Mouse (Mus musculus) liver, adult 2 months (tissue): ENCODE data around the gene Cep295nl. TPM values are rescaled to one million over a fixed set of nuclear protein-coding genes. Genes with fewer than 3 reads are reported as not detected.
A peak's percentile ranks its signal among the peaks of the same experiment; 100 is the strongest.

ENCODE experiments used
- DNase-seq: peaks from one replicate; pipeline ENCODE4 v3.0.0-alpha.2; 2011; ENCODE audit warnings: low read depth, low spot score; ENCODE audit errors: extremely low read depth
- H3K27ac ChIP-seq: fragments of 200-500 bp; replicated peaks from 2 replicates; pipeline ENCODE4 v1.5.1; 2012; ENCODE audit warnings: low read depth, mild to moderate bottlenecking, control low read depth, inconsistent platforms, low read length; ENCODE audit not compliant: insufficient read depth
- H3K27me3 ChIP-seq: fragments of 200-500 bp; 2 replicates; pipeline ENCODE4 v1.6.1; 2012; ENCODE audit warnings: mild to moderate bottlenecking, moderate library complexity, low read length, inconsistent platforms; ENCODE audit not compliant: control insufficient read depth, insufficient read depth
- H3K36me3 ChIP-seq: fragments of 200-500 bp; 2 replicates; pipeline ENCODE4 v1.6.1; 2012; ENCODE audit warnings: low read length, inconsistent platforms; ENCODE audit not compliant: control insufficient read depth, insufficient read depth
- H3K4me1 ChIP-seq: fragments of 200-500 bp; 2 replicates; pipeline ENCODE4 v1.6.1; 2011; ENCODE audit warnings: low read length; ENCODE audit not compliant: control insufficient read depth, insufficient read depth
- H3K4me3 ChIP-seq: fragments of 200-500 bp; 2 replicates; pipeline ENCODE4 v1.5.1; 2011; ENCODE audit warnings: low read depth, mild to moderate bottlenecking, control low read depth, low read length, moderate library complexity; ENCODE audit not compliant: insufficient read depth
- H3K79me2 ChIP-seq: fragments of 200-500 bp; 2 replicates; pipeline ENCODE4 v1.6.1; 2012; ENCODE audit warnings: inconsistent platforms, mild to moderate bottlenecking, low read length, moderate library complexity; ENCODE audit not compliant: control insufficient read depth, insufficient read depth
- H3K9ac ChIP-seq: fragments of 200-500 bp; 2 replicates; pipeline ENCODE4 v1.6.1; 2012; ENCODE audit warnings: low read depth, mild to moderate bottlenecking, control low read depth, inconsistent platforms, low read length
- CTCF ChIP-seq: fragments of 200-500 bp; IDR thresholded peaks from 2 replicates; pipeline ENCODE4 v1.5.1; 2011; ENCODE audit warnings: low read depth, low read length, control low read depth
- POLR2A ChIP-seq: fragments of 200-500 bp; IDR thresholded peaks from 2 replicates; pipeline ENCODE4 v1.6.1; 2011; ENCODE audit warnings: low read length, control low read depth; ENCODE audit not compliant: insufficient read depth; ENCODE audit errors: extremely low read depth
- WGBS: fragments of 180-500 bp; shearing (Covaris S2); methylation state at CpG from one replicate; pipeline ENCODE4 v1.1.7; 2018; 5-methylcytosine and 5-hydroxymethylcytosine counted together
- polyA plus RNA-seq: library from polyadenylated mRNA; depleted of rRNA; stranded (reverse); fragments of >200 nt; gene quantifications from 2 replicates; pipeline ENCODE4 v1.2.3, GENCODE M21; 2012
- total RNA-seq: library from RNA; depleted of rRNA; stranded (reverse); fragments of >200 nt; gene quantifications from 2 replicates; pipeline ENCODE4 v1.2.3, GENCODE M21; 2014

The Cep295nl gene
- total and polyA plus RNA-seq, 2 experiments, result not detected

GRCm38 (mm10) chr11:118362971-118363518 lies 20.7 kb upstream of the Cep295nl start:
- Histone ChIP-seq H3K9ac (peak overlapping the region; percentile 11; the same call in 1 of the 2 replicates), H3K4me3 (peak overlapping the region; percentile 10; the same call in 1 of the 2 replicates), H3K4me1 (no peaks in the 10 kb centered on the region), H3K79me2 (no peaks in the 10 kb centered on the region), H3K36me3 (no peaks in the 10 kb centered on the region), H3K27ac (peak overlapping the region; percentile 8; the same call in 1 of the 2 replicates), H3K27me3 (no peaks in the 10 kb centered on the region)
- DNase-seq, result no peak
- WGBS, result 17% methylated on average over 8 of the region's 8 CpGs
- TF ChIP-seq CTCF (no peak), POLR2A (no peak)

- Histone ChIP-seq H3K27ac (no peak overlapping the region), H3K79me2 (no peaks in the 10 kb centered on the region), H3K27me3 (no peaks in the 10 kb centered on the region), H3K9ac (no peak overlapping the region), H3K4me1 (no peaks in the 10 kb centered on the region), H3K36me3 (no peaks in the 10 kb centered on the region), H3K4me3 (no peak overlapping the region)
- DNase-seq, result no peak
- WGBS, result 79% methylated on average over 1 of the region's 1 CpGs
- TF ChIP-seq CTCF (no peak), POLR2A (no peak)
Observed at GRCm38 (mm10) chr11:118362501-118362900, 20.2 kb upstream of the Cep295nl start.

- Histone ChIP-seq H3K27ac (no peak overlapping the region), H3K4me1 (no peaks in the 10 kb centered on the region), H3K9ac (no peak overlapping the region), H3K27me3 (no peaks in the 10 kb centered on the region; the same call in 1 of the 2 replicates), H3K4me3 (no peak overlapping the region), H3K79me2 (no peaks in the 10 kb centered on the region), H3K36me3 (no peaks in the 10 kb centered on the region)
- DNase-seq, result no peak
- 61% methylated on average over 10 of the region's 10 CpGs for WGBS
- TF ChIP-seq CTCF (no peak), POLR2A (no peak)
Observed at GRCm38 (mm10) chr11:118360907-118361341, 18.6 kb upstream of the Cep295nl start.

DNA sequence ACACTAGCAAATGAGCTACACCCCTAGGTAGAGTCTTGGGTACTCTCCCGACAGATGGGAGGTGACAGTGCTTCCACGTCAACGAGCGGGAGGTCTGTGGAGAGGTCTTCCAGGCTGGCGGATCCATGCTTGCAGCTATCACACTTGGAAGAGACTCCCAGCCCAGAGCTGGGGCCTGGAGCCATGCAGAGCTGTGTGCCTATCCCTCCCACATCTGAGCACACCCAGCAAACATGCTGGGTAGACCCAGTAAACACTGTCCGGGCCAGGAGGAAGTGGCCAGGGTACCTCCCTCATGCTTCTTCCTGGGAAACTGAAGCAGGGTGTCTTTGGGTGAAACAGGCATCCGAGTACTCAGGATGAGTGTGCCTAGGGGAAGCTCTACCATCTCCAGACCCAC lies 18.2 kb upstream of the Cep295nl start:
- Histone ChIP-seq H3K27me3 (no peaks in the 10 kb centered on the region; the same call in 1 of the 2 replicates), H3K27ac (no peak overlapping the region), H3K9ac (no peak overlapping the region), H3K79me2 (no peaks in the 10 kb centered on the region), H3K36me3 (no peaks in the 10 kb centered on the region), H3K4me3 (no peak overlapping the region), H3K4me1 (no peaks in the 10 kb centered on the region)
- TF ChIP-seq POLR2A (no peak), CTCF (no peak)
- DNase-seq, result no peak
- 65% methylated on average over 7 of the region's 7 CpGs for WGBS

DNA sequence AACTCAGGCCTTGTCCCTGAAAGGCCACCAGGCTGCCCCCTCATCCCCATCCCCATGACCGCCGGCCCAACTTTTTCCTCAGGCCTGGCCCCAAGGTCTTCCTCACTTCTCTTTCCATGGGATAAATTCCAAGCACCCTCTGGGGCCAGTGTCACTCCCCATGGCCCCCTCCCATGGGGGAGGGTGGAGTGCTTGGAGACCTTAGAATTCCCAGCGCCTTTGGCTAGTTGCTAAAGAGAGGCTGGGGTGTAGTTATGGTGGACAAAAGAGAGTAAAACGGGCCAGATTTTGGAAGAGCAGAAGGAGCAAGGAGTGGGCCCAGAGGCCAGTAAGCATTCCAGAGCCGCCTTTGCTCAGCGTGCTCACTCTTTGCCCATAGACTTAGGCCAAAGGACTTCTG lies 13.3 kb upstream of the Cep295nl start, which contains the start of gene Timp2:
Timp2 (minus strand) TSS at position 101 of the 400 bp plus-strand sequence.
- peak within 1 kb of the TSS; percentile 86 for H3K9ac ChIP-seq
- peak within 1 kb of the TSS; percentile 64 for H3K4me3 ChIP-seq
- H3K36me3 ChIP-seq, result no peaks in the 10 kb centered on the region
- TF ChIP-seq CTCF (no peak), POLR2A (no peak)
- no peaks in the 10 kb centered on the region for H3K79me2 ChIP-seq
- H3K27me3 ChIP-seq, result peaks cover 4% of the 10 kb centered on the region; the same call in 1 of the 2 replicates
- no peak for DNase-seq
- 51% methylated on average over 6 of the region's 6 CpGs for WGBS
- H3K27ac ChIP-seq, result peak within 1 kb of the TSS; percentile 46; the same call in 1 of the 2 replicates
- 0 out of 2 replicates have a peak, but pooled peaks cover 2% of the 10 kb centered on the region for H3K4me1 ChIP-seq

GRCm38 (mm10) chr11:118355205-118355604 lies 12.9 kb upstream of the Cep295nl start:
- Histone ChIP-seq H3K27me3 (peaks cover 4% of the 10 kb centered on the region; the same call in 1 of the 2 replicates), H3K4me1 (0 out of 2 replicates have a peak, but pooled peaks cover 2% of the 10 kb centered on the region), H3K4me3 (peak overlapping the region; percentile 64), H3K79me2 (no peaks in the 10 kb centered on the region), H3K36me3 (no peaks in the 10 kb centered on the region), H3K27ac (peak overlapping the region; percentile 46; the same call in 1 of the 2 replicates), H3K9ac (peak overlapping the region; percentile 86)
- 0 out of 2 replicates have a peak, but pooled peaks have one; percentile 37 for TF ChIP-seq POLR2A
- TF ChIP-seq CTCF, result peak; percentile 51; the same call in 1 of the 2 replicates
- WGBS, result under 1% methylated on average over 42 of the region's 43 CpGs
- DNase-seq, result no peak
